Mouse (Mus musculus): ENCODE data around the gene Hist1h2ba.

Hist1h2ba gene

DNA sequence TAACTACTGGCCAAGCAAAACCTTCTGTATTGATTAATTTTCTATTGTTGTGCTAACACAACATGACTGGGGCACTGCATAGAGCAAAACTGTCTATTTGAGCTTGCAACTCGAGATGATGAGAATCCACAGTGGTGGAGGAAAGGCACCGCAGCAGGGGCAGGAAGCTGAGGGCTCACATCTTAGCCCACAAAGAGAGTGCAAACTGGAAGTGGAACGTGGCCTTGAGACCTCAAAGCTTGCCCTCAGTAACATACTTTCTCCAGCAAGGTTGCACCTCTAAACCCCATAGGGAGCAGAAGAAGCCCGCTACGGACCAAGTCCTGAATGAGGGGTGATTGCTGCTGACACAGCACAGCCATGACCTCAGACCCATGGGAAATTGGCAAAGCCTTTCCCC is 23.8 kb downstream of the Hist1h2ba start:
- in situ Hi-C loops (cut with MboI; ENCODE audit: low sequenced_read_pairs): no loop called here

DNA sequence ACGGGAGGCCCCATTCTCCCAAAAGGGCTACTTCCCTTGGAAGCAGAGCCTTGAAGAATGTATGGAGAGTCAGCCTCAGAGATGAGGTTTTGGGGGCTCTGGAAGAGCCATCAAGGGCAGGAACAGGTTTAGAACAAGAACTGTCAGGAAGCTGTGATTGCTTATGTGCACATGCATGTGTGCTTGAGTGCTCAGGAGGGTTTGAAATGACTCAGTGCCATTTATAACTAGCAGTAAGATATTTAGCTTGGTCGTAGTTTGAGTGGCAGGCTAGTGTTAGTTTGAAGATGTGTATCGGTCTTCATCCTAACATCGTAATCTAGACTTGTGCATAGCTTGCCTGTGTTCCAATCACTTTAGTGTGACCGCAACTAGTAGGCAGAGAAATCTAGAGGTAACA is 27.1 kb downstream of the Hist1h2ba start:
- in situ Hi-C loops (cut with MboI; ENCODE audit: low sequenced_read_pairs): no loop called here

DNA sequence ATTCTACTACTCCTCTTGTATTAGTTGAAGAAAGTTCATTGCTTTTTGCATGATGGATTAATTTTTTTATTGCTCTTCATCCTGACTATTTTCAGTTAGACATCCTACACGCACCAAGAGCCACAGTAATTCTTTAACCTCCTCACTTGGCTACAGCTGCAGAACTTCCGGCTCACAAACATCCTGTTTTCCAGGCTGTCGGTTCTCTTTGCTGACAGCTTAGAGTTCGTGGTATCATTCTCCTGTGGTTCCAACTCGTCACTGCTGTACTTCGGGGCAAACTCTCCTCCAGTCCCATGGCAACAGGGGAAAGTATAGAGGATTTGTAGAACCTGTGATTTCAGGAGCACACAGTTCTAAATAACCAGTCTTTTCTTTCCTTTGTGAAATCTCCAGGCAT is 35.7 kb downstream of the Hist1h2ba start:
- in situ Hi-C loops (cut with MboI; ENCODE audit: low sequenced_read_pairs): no loop called here

DNA sequence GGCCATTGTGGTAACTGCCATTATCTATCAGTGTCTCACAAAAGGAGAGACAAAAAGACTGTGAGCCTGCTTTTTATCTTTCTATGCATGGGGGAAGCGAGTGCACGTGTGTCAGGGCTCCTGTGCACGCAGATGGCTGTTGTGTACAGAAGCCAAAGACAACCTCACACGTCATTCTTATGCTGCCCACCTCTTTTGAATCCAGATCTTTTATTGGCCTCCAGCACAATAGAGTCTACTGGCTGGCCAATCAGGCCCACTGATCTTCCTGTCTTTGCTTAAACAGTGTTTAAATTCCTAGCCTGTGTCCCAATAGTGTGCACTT is 40.7 kb downstream of the Hist1h2ba start:
- in situ Hi-C loops (cut with MboI; ENCODE audit: low sequenced_read_pairs): no loop called here

DNA sequence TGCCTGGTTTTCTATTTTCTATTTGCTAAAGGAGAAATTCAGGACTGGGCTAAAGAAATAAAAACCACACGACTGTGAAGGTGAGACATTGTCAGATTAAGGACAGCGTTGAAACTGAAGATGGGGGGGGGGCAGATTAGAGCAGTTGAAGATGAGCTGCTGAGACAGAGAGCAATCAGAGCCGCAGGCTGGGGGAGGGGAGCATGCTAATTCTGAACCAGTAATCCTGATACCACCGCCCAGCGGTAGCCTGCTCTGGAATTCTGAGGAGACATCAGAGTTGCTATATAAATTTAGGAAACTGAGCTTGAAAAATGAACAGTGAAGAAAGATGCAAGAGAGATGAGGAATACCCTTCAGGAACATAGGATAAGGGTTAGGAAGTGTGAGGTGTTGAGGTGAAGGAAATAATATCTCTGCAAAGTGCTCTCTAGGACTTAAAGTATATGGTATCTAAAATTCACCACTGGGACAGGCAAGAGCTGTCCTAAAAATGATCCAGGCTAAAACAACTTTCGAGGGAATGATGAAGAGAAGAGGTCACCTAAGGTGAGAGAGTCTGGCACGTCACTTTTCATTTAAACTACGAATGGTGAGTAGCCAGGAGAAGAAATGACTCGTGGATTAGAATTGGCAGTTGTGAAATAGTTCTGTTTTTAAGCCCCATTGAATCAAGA is 41.2 kb downstream of the Hist1h2ba start:
- in situ Hi-C loops (cut with MboI; ENCODE audit: low sequenced_read_pairs): no loop called here

DNA sequence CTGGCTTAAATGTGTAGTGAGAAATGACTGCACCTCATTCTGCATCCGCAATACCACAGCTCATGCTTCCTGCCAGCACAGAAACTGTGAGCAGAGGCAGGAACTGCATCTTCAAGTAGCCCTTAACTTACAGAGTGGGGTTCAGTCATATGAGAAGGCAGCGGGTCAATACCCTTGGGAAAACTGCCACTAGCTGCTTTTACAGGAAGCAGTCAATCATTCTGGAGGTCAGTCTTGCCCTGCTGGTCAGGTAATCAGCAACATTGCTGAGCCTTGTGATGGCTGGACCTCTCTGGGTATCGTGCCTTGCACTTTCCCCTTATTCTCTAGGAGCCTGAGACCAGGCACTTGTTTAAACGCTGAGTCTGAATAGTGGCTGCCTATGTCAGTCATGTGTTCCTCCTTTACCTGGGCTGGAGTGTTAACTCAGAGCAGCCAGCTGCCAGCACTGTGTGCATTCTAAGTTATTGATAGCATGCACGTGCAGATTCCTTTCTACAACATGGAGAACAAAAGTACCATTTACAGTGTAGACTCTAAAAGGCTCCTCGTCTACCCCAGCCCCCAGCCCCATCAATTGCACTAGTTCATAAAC is 44.8 kb downstream of the Hist1h2ba start:
- in situ Hi-C loops (cut with MboI; ENCODE audit: low sequenced_read_pairs): no loop called here

DNA sequence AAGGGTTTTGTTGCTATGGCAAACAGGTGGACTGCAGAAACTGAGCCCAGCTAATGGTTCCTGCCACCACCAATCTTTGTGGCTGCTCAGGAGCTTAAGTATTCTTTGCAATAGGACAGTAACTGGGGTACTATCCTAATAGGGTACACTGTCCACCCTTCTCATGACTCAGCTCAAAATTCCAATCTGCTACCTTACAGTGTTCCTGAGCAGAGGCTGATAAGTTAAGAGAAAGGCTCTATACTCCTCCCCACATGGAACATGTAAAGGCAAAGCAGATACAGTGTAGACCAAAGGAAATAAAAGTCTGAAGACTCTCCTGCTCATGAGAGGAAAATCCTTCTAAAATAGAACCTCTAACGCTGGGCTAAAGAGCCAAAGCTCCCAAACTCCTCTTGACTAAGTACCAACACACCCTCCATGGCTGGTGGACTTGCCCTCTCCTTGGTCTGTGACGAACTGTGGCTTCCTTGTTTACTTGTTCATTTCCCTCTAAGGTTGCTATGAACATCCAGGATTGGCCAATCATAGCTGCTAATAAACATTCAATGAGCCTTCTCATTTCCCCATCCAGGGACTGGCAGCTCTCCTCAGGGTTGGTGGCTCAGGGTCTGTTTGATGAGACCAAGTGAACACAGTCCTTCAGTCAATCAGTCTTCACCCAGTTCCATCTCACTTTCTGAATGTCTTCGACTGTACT is 46.8 kb downstream of the Hist1h2ba start:
- in situ Hi-C loops (cut with MboI; ENCODE audit: low sequenced_read_pairs): no loop called here

DNA sequence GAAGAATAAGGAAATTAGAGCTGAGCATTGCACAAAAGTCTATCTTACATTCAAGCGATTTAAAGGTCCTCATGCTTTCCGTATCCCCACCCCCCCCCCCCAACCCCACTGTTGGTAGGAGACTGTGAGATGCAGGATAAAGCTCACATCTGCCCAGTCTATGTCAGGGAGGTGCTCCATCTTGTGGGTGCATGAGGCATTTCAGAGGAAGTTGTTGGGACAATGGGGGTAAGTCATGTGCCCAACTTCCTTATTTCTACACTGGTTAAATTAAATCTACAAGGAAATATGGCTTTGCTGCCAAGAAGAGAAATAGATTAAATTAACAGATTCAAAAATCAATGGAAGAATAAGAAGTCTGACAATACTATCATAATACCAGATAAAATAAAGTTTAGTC is 48.4 kb downstream of the Hist1h2ba start:
- in situ Hi-C loops (cut with MboI; ENCODE audit: low sequenced_read_pairs): no loop called here

Data from CH12F3 (cell line).